Mouse (Mus musculus): Measurements from ENCODE around the gene Lin7a.

- TF ChIP-seq EP300 (optimal IDR thresholded peaks at IDR 0.05), result no peak
- no peak for TF ChIP-seq CTCF (IDR thresholded peaks at IDR 0.05; ENCODE audit: low read depth)
Measured at GRCm38 (mm10) chr10:107245961-107246460, 25.5 kb upstream of the Lin7a start.
